Mouse (Mus musculus): Measurements from ENCODE around the gene Slc25a3.

Slc25a3 gene

DNA sequence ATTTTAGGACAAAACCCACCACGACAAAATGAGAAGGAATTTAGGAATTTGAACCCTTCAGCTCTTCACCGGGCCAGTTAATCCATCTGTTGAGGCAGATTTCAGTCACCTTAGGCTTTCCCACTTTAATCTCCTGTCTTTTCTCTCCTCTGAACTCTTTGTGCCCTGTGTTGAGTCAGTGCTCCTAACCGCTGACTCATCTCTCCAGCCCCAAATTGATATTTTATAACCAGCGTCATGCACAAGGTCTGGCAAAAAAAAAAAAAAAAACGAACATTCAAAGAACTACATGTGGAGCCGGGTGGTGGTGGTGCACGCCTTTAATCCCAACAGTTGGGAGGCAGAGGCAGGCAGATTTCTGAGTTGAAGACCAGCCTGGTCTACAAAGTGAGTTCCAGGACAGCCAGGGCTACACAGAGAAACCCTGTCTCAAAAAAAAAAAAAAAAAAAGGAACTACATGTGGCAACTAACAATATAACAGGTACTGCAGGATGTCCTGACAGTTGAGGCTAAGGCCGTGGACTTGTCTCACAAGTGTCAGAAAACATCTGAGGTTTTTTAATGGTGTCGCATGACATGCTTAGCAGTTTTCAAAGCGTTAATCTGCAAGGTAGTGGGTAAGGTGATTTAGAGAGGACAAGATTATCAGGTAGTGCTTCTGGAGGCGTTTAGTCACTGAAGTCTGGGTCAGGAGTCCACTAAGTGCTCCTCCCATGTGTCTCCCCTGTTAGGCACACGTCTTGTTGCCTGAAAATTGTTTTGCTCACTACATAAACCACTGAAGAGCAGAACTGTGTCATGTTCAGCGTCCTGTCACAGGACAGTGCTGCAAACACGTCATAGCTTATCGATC, 29.4 kb downstream of the Slc25a3 start:
- DNase-seq (ENCODE audit: low read depth, low spot score) = no peak

GRCm38 (mm10) chr10:91092812-91093211, 31.0 kb downstream of the Slc25a3 start:
- DNase-seq (ENCODE audit: low read depth, low spot score) = no peak

GRCm38 (mm10) chr10:91083393-91083927, 40.4 kb downstream of the Slc25a3 start:
- no peak for DNase-seq (ENCODE audit: low read depth, low spot score)

DNA sequence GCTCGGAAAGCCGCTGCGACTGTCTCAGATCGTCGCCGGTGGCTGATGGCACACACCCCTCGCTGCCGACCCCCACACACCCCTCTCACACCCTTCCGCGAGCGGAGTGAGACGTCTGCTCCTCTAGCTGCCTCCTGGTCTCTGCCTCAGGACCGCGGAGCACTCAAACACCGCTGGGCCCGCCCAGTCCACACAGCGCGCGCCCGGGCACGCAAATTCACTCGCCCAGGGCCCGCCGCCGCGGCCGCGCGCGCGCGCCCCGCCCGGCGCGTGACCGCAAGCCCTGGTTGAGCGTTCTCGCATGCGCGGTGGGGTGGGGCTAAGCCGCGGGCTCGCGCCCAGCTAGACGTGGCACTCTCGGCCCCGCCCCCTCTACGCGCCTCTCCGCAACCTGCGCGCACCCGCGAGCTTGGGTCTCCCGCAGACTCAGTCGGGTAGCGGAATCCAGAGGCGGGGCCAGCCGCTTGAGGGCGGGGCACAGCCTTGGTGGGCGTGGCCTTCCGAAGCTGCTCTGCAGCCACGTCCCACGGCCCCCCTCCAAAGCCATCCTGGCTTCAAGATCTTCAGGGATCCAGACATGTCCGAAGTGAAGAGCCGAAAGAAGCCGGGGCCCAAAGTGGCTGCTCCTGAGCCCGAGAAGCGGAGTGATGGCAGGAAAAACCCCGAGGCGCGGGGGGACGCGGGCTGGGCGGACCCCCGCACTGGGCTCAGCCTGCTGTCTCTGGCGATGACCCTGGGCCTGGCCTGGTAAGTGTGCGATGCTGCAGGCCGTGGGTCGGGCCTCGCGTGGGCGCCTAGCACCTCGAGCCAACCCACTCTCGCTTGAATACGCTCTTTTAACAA, 41.1 kb downstream of the Slc25a3 start, which contains the start of the genes Apaf1 and Ikbip:
Apaf1 (minus strand) TSS at position 221 of the 843 bp plus-strand sequence.
Ikbip (plus strand) TSS at position 391 of the 843 bp plus-strand sequence.
- peak; percentile 98 for DNase-seq (ENCODE audit: low read depth, low spot score)

- DNase-seq (ENCODE audit: low read depth, low spot score) = peak; percentile 33
Observed at GRCm38 (mm10) chr10:91081959-91082507, 41.8 kb downstream of the Slc25a3 start.

DNA sequence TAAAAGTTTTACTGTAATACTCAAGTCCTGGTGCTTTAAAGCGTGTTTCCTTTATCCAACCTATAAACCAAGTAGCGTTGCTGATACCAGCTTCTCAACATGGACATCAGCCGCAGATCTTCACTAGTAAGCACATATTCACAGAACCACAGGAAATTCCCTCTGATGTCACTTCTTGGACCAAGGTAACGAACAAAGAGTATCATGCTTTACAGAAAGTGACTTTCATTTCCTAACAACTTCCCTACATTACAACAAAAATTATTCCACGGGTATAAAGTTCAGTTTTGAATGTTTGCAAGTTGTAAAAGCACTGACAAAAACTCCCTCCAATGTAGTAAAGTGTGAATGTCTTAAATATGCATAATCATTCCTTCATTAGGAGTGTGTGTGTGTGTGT, 43.3 kb downstream of the Slc25a3 start:
- DNase-seq (ENCODE audit: low read depth, low spot score) = no peak

DNA sequence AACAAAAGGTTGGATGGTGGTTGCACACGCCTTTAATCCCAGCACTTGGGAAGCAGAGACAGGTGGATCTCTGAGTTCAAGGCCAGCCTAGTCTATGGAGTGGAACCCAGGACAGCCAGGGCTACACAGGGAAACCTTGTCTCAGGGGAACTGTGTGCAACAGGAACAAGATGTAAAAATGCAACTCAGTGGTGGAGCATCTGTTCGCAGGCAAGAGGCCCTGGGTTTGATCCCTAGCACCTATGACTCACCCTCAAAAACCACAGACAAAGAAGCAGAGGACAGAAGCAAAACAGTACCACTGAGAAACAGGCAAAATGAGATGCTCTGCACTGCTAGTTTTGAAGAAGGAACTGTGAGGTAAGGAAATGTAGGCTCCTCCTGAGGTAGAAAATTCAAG, 47.2 kb downstream of the Slc25a3 start:
- DNase-seq (ENCODE audit: low read depth, low spot score) = no peak

GRCm38 (mm10) chr10:91073345-91073744, 50.5 kb downstream of the Slc25a3 start:
- DNase-seq (ENCODE audit: low read depth, low spot score) = no peak

DNA sequence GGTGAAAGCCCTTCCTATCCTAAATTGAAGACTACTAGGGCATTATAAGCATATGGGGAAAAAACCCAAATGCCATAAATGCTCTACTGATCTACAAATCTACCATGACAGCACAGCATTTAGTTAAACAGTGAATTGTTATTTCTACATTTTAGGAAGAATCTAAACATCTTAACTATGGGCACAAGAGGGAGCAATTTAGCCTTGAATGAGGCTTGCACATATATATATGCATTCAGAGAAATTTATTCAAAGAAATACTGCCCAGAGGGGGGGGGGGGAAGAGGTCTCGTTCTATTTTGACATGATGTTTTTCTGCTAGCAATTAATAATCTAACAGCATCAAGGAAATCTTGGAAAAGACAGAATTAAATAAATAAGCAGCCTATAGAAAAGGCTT, 52.1 kb downstream of the Slc25a3 start:
- DNase-seq (ENCODE audit: low read depth, low spot score) = no peak

Data from ES-CJ7 (cell line).